Mouse (Mus musculus) ES-E14 (cell line): ENCODE data around the gene Krt90. TPM values are rescaled to one million over a fixed set of nuclear protein-coding genes. Genes with fewer than 3 reads are reported as not detected.

Source experiments
- DNase-seq: peaks from one replicate; pipeline ENCODE4 v3.0.0-alpha.2; 2013; ENCODE audit warnings: low read depth, low spot score
- H3K27ac ChIP-seq: 2 replicates; pipeline ENCODE4 v1.5.1; 2012; ENCODE audit warnings: low read depth, mild to moderate bottlenecking, low read length, moderate library complexity, mixed read lengths; ENCODE audit not compliant: poor library complexity, insufficient read depth, severe bottlenecking
- H3K36me3 ChIP-seq: 2 replicates; pipeline ENCODE4 v1.6.1; 2012; ENCODE audit warnings: mild to moderate bottlenecking, low read length, moderate library complexity, mixed read lengths; ENCODE audit not compliant: control insufficient read depth, poor library complexity, insufficient read depth, severe bottlenecking
- H3K4me1 ChIP-seq, 2 experiments: fragments of 150-350 bp in 1 of 2; sonication (generic) in 1 of 2; 2 replicates each; pipeline ENCODE4 v1.6.1; 2012; ENCODE audit warnings: low read length in 2 of 2, mild to moderate bottlenecking in 1 of 2, mixed read lengths in 1 of 2; ENCODE audit not compliant: control insufficient read depth in 2 of 2, insufficient read depth in 2 of 2, poor library complexity in 1 of 2
- H3K4me3 ChIP-seq, 2 experiments: fragments of 150-350 bp in 1 of 2; sonication (generic) in 1 of 2; 2 replicates each; pipeline ENCODE4 v1.5.1; 2012; ENCODE audit warnings: low read length in 2 of 2, low read depth in 1 of 2, mild to moderate bottlenecking in 1 of 2, mixed read lengths in 1 of 2; ENCODE audit not compliant: insufficient read depth in 1 of 2, poor library complexity in 1 of 2, severe bottlenecking in 1 of 2
- H3K9ac ChIP-seq: 2 replicates; pipeline ENCODE4 v1.6.1; 2012; ENCODE audit warnings: low read depth, mild to moderate bottlenecking, low read length, mixed read lengths; ENCODE audit not compliant: poor library complexity, insufficient read depth, severe bottlenecking
- H3K9me3 ChIP-seq: fragments of 150-350 bp; sonication (generic); 2 replicates; pipeline ENCODE4 v1.6.1; 2012; ENCODE audit warnings: low read depth, mild to moderate bottlenecking, low read length; ENCODE audit not compliant: control insufficient read depth, insufficient read depth
- CHD2 ChIP-seq: IDR thresholded peaks from 2 replicates; pipeline ENCODE4 v1.6.1; 2014; ENCODE audit warnings: mild to moderate bottlenecking, low read depth, low read length, inconsistent platforms
- HCFC1 ChIP-seq: IDR thresholded peaks from 2 replicates; pipeline ENCODE4 v1.6.1; 2012; ENCODE audit warnings: low read length, inconsistent platforms, borderline replicate concordance; ENCODE audit not compliant: insufficient read depth
- MAFK ChIP-seq: IDR thresholded peaks from 2 replicates; pipeline ENCODE4 v1.6.1; 2014; ENCODE audit warnings: mild to moderate bottlenecking, low read depth, low read length, inconsistent platforms; ENCODE audit not compliant: insufficient read depth
- ZC3H11A ChIP-seq: IDR thresholded peaks from 2 replicates; pipeline ENCODE4 v1.6.1; 2012; ENCODE audit warnings: low read depth, mild to moderate bottlenecking, inconsistent platforms, low read length, borderline replicate concordance
- ZNF384 ChIP-seq: IDR thresholded peaks from 2 replicates; pipeline ENCODE4 v1.6.1; 2012; ENCODE audit warnings: low read depth, low read length, inconsistent platforms
- in situ Hi-C, 2 experiments: fragments of 600-800 bp; cut with MboI; formaldehyde crosslinking; loops; one replicate each; pipeline ENCODE4 v1.15.1; 2025; ENCODE audit warnings: low sequenced_read_pairs in 2 of 2, inconsistent platforms in 1 of 2; ENCODE audit not compliant: unreplicated experiment in 2 of 2
- total RNA-seq: library from RNA; depleted of rRNA; stranded (reverse); fragments of 300-350 nt; gene quantifications from 2 replicates; pipeline ENCODE4 v1.2.3, GENCODE M21; 2012; rRNA removed

The Krt90 gene
- total RNA-seq, 1 experiment: 0.27 TPM

DNA sequence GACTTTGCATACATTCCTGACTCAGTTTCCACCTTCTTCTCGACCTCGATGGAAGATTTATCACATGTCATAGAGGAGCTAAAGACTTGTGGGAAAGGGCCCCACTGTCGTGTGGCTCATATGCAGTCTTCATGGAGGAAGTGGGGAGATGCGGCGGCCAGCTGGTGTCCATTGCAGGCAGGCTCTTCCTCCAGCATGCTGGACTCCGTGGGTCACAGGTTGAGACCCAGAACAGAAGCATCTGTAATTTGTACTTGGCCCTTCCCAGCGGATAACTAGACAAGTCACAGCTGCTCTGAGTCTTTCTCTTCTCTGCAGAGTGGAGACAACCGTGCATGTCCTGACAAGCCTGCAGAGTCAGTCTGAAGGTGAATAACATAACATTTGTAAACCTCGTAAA is 54.5 kb downstream of the Krt90 start:
- H3K9me3 ChIP-seq: no peaks in the 10 kb centered on the region
- H3K9ac ChIP-seq: no peak overlapping the region
- in situ Hi-C loops: loop anchor here in 1 of 2 experiments (10.0 kb wide), 1 partner anchor 173 kb away; no protein-coding TSS in a partner anchor
- H3K27ac ChIP-seq: no peak overlapping the region
- H3K4me3 ChIP-seq: no peak overlapping the region
- TF ChIP-seq CHD2: no peak
- TF ChIP-seq ZNF384: no peak
- no peak for TF ChIP-seq HCFC1
- H3K36me3 ChIP-seq: no peaks in the 10 kb centered on the region
- H3K4me1 ChIP-seq: no peaks in the 10 kb centered on the region
- DNase-seq: no peak

- in situ Hi-C loops: loop anchor here in 1 of 2 experiments (10.0 kb wide), 1 partner anchor 172 kb away; no protein-coding TSS in a partner anchor
- Histone ChIP-seq H3K36me3 (no peaks in the 10 kb centered on the region), H3K4me1 (no peaks in the 10 kb centered on the region), H3K9ac (no peak overlapping the region), H3K4me3 (no peak overlapping the region), H3K27ac (no peak overlapping the region), H3K9me3 (no peaks in the 10 kb centered on the region)
- TF ChIP-seq ZC3H11A: no peak
- no peak for TF ChIP-seq HCFC1
- TF ChIP-seq CHD2: no peak
- no peak for TF ChIP-seq ZNF384
- no peak for TF ChIP-seq MAFK
- DNase-seq: no peak
Measured at GRCm38 (mm10) chr15:101506896-101507758, 55.6 kb downstream of the Krt90 start.

Other genes with a start within 250 kb of the Krt90 start
- 0.18 TPM in 1 of 2 replicates, not detected in the other for gene Krt80, start 192.8 kb downstream of the Krt90 start, total RNA-seq
- 10.0 and 14.1 TPM in 2 replicates for gene Krt7, start 151.9 kb downstream of the Krt90 start, total RNA-seq
- not detected in 2 replicates for gene Krt87, start 124.1 kb downstream of the Krt90 start, total RNA-seq
- gene Krt88, start 115.2 kb downstream of the Krt90 start, total RNA-seq: not detected in 2 replicates
- not detected in 2 replicates for gene Krt81, start 99.2 kb downstream of the Krt90 start, total RNA-seq
- gene Krt86, start 89.5 kb downstream of the Krt90 start, total RNA-seq: not detected in 2 replicates
- gene Krt83, start 71.4 kb downstream of the Krt90 start, total RNA-seq: not detected in 2 replicates
- gene Gm49425, start 45.7 kb downstream of the Krt90 start, total RNA-seq: not detected in 2 replicates
- not detected in 2 replicates for gene Krt84, start 30.1 kb downstream of the Krt90 start, total RNA-seq
- not detected in 2 replicates for gene Krt82, start 12.3 kb downstream of the Krt90 start, total RNA-seq
- gene Krt75, start 11.0 kb upstream of the Krt90 start, total RNA-seq: 0.04 TPM in 1 of 2 replicates, not detected in the other
- not detected in 2 replicates for gene Gm5414, start 65.2 kb upstream of the Krt90 start, total RNA-seq
- not detected in 2 replicates for gene Gm5478, start 84.4 kb upstream of the Krt90 start, total RNA-seq
- not detected in 2 replicates for gene Krt6b, start 117.3 kb upstream of the Krt90 start, total RNA-seq
- gene Krt6a, start 131.4 kb upstream of the Krt90 start, total RNA-seq: 0.22 TPM in 1 of 2 replicates, not detected in the other
- gene Krt5, start 149.9 kb upstream of the Krt90 start, total RNA-seq: 0.11 and 0.31 TPM in 2 replicates
- gene Krt71, start 180.2 kb upstream of the Krt90 start, total RNA-seq: 0.16 TPM in 1 of 2 replicates, not detected in the other
- gene Krt72, start 223.5 kb upstream of the Krt90 start, total RNA-seq: 0.11 TPM in 1 of 2 replicates, not detected in the other
- not detected in 2 replicates for gene Krt73, start 239.4 kb upstream of the Krt90 start, total RNA-seq